Mouse (Mus musculus): ENCODE results near the gene Gm20388. TPM values are rescaled to one million over a fixed set of nuclear protein-coding genes. Genes with fewer than 3 reads are reported as not detected.

The Gm20388 gene
- total RNA-seq, 2 experiments from 2014 or later, result 18.6 TPM; not detected in 1

DNA sequence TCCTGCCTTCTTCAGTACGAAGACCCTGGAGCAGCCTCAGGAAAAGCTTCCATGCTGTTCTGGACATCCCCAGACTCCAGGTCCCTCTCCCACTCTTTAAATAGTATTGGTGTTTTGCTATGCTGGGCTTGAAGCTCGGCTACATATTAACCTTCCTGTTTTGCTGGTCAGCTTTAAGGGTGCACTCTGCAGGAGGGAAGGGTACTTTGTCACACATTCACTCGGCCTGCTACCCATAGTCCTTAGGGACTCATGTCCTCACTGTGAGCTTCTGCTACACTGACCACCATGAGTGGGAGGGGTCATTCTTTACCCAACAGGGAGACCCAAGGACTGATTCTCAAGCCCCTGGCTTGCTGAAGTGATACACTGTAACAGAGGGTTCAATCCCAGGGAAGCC, 2520.0 kb downstream of the Gm20388 start:
- DNase-seq (ENCODE audit: low spot score in 2 of 2), result no peak
- intact Hi-C loops (cut with DNase I), result no loop called here

- intact Hi-C loops (cut with DNase I), result no loop called here
- DNase-seq (ENCODE audit: low spot score in 2 of 2), result no peak
Measured at GRCm38 (mm10) chr8:122431694-122432442, 2521.2 kb downstream of the Gm20388 start.

DNA sequence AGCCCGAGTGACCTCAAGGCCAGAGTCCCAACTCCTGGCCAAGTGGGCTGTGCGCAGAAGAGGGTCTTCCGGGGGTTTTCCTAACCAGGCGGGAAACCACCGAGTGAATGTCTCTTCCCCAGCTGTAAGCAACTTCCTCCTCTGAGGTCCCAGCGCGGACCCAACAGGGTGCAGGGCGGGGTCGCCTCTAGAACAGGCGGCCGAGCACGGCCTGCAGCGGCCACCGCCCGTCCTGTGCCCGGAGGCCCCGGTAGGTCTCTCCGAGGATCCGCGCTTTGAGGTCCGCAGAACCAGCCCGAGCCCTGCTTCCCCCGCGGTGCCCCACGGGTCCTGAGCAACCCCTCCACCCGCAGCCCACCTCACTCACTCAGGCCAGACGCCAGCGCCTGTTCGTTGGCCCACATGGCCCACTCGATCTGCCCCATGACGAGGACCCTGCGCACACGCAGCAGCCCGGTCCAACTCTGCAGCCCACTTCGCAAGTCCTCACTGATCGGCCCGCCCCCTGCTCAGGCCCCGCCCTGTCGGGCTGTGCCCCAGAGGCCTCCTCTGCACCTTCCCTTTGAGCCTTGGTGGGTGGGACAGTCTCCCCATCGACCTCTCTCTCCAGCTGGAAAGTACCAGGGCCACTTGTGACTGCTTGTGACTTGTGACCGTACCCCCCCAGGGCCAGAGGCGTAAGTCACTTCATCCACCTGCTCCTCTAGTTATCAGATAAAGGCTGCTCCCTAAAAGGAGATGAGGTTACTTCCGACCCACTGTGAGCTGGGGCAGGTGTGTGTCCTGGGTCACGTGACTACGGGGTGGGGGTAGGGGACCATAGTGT, 2522.0 kb downstream of the Gm20388 start, which contains the start of gene Cyba:
TSS of gene Cyba (minus strand) at position 488 of the 826 bp plus-strand sequence.
- DNase-seq (ENCODE audit: low spot score in 2 of 2), result no peak
- intact Hi-C loops (cut with DNase I), result no loop called here

- intact Hi-C loops (cut with DNase I), result no loop called here
- no peak for DNase-seq (ENCODE audit: low spot score in 2 of 2)
Measured at GRCm38 (mm10) chr8:122433269-122433905, 2522.7 kb downstream of the Gm20388 start.

DNA sequence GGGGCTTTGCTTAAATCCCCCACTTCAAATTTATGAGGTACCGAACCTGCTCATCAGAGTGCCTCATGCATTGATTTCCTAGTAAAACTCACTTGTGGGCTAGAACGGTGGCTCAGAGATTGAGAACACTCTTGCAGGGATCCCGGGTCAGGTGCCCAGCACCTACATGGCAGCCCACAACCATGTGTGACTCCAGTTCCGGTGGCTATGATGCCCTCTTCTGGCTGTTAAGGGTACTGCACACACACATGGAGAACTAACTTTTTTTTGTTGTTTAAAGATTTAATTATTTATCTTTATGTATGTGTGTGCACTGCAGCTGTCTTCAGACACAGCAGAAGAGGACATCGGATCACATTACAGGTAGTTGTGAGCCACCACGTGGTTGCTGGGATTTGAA, 2524.7 kb downstream of the Gm20388 start:
- no peak for DNase-seq (ENCODE audit: low spot score in 2 of 2)
- intact Hi-C loops (cut with DNase I), result no loop called here

DNA sequence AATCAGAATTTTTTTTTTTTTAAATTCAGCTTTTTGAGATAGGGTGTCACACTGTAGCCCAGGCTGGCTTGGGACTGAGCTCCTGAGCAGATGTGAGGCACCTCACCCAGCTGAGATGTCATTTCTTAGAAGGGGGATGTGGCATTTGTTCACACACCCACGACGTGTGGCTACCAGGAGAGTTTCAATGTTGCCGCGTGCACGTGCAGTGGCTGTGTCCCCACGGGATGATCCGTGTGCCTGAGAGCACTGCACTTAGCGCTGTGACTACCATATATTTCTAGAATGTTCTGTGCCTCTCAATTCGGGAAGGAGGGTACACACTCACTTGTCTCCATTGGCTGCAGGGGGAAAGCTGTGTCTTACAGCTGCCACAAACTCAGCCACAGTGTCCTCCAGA, 2525.5 kb downstream of the Gm20388 start:
- intact Hi-C loops (cut with DNase I), result no loop called here
- DNase-seq (ENCODE audit: low spot score in 2 of 2), result no peak

- no peak for DNase-seq (ENCODE audit: low spot score in 2 of 2)
- intact Hi-C loops (cut with DNase I), result no loop called here
Measured at GRCm38 (mm10) chr8:122436586-122437125, 2526.0 kb downstream of the Gm20388 start.

DNA sequence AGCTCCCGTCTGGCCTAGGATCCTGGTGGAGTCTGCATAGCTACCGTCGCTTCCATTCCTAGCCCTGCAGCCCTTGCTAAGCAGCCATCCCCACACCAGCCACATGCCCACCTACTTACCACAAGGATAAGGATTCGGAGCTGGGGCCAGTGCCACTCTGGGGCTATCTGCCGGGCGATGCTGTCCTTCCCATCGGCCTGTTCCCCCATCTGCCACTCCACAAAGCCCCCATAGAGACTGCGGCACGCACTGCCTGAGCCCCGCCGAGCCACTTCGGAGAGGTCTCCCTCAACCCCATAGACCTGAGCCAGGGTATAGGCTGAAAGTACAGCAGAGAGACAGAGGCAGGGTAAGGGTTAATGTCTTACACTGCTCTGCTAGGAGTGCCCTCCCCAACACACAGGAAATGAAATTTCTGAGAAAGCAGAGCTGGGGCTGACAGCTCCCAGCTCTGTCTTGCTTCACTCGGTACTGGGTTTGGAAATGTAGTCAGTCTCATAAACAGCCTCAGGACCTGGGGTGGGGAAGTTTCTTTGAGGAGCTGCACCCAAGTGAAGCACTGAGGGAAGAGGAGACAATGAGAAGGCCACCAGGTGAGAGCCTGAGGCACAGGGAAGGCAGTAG, 2527.2 kb downstream of the Gm20388 start:
- intact Hi-C loops (cut with DNase I), result no loop called here
- no peak for DNase-seq (ENCODE audit: low spot score in 2 of 2)

DNA sequence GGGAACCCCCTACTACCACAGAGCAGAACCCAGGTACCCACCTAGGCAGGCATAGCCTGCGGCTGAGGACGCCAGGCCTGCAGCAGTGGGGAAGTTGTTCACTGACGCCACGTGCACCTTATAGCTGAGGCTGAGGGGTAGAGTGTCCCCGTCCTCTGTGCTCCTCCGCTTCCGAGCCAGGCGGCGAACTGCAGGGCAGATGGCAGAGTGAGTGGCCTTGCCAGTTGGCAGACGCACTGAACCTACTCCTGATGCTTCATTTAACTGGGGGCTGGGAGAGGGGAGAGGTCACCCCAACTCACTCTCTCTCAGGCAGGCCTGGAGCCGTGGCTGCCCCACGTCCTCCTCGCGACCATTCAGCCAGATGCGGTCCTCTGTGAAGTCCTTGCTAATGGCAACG, 2528.7 kb downstream of the Gm20388 start:
- no peak for DNase-seq (ENCODE audit: low spot score in 2 of 2)
- intact Hi-C loops (cut with DNase I), result no loop called here

DNA sequence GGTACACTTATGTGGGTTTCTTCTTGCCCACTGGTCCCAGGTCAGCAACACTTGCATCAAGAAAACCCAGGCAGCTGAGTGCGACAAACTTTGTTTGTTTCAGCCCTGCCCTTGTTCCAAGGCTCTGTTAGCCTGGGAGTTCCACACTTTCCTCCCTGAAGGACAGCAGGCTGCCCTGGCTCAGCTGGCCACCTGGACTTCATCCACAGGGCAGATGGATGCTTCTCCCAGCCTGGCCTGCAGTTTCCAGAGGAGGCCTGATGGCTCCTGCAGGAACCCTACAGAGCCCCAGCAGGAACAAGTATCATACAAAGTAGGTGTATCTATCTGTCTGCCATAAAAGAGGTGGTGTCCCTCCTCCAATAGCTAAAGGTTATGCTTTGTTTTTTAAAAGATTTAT, 2530.7 kb downstream of the Gm20388 start:
- DNase-seq (ENCODE audit: low spot score in 2 of 2), result no peak
- intact Hi-C loops (cut with DNase I), result loop anchor here (5.0 to 10.0 kb wide), 2 partner anchors 111 to 157 kb away; partner anchors contain the start of genes Piezo1 and Zfpm1

DNA sequence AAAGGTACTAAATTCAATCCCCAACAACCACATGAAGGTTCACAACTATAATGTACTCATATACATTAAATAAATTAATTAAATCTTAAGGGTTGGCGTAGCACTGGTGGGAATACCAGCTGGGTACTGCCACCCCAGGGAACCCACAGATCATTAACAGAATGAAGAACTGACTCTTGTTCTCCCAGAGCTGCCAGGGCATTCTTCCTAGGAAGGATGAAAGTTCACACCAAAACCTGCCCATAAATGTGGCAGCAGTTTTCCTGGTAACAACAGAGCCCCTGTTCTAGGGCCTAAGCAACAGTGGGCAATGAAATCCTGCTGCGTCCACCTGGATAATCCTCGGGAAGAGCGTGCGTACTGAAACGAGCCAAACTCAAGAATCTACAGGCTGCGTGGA, 2531.7 kb downstream of the Gm20388 start:
- no peak for DNase-seq (ENCODE audit: low spot score in 2 of 2)
- intact Hi-C loops (cut with DNase I), result loop anchor here (2.0 to 10.0 kb wide), 3 partner anchors 34 to 158 kb away; partner anchors contain the start of genes Ctu2, Piezo1, Rnf166 and Zfpm1

DNA sequence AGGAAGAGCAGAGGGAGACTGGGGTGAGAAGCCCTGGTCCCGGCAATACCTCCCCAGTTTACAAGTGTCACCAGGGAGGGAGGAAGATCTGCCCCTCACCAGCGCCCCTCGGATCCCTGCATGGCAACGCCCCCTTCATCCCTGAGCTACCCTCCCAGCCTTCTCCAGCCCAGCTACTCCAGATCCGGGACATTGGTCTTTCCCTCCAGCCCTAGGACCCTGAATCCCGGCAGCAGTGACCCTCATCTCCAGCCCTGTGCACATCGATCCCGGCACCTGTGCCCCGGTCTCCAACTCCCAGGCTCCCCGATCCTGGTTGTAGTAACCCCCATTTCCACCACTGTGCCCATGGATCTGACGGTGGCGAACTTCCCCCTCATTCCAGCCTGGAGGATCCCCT, 2532.1 kb downstream of the Gm20388 start:
- DNase-seq (ENCODE audit: low spot score in 2 of 2), result no peak
- intact Hi-C loops (cut with DNase I), result loop anchor here (2.0 to 10.0 kb wide), 3 partner anchors 34 to 158 kb away; partner anchors contain the start of genes Ctu2, Piezo1, Rnf166 and Zfpm1

DNA sequence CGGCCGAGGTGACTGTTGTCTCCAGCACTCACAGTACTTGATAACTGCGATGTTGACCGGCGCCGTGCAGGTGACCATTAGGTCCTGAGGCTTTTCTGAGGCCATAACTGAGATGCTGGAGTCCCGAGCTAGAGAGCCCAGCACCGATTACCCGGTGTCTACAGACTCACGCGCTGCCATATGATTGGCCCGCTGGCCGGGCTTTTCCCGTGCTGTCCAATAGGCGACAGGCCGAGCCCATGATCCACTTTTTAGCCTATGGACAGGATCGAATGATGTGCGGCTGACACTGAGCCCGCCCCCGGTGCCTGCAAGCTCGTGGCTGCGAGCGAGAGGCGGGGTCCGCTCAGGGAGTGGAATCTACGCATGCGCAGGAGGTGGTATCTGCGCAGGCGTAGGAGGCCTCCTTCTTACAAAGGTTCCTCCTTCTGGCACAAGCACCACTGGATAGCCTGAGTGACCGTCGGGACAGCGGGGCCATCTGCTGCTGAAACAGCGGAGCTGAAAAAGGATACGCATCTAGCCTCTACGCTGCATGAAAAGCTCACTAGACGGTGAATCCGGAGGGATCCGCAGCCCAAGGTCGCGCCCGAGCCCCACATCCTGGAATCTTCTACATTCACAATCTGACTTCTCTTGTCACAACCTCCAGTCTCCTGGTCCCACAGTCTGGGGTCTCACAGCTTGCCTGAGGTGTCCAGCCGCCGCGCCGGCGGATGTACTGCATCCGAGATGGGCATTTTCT, 2532.8 kb downstream of the Gm20388 start, which contains the start of gene Mvd:
TSS of gene Mvd (minus strand) at position 161 of the 745 bp plus-strand sequence.
- DNase-seq (ENCODE audit: low spot score in 2 of 2), result peak; percentile 100
- intact Hi-C loops (cut with DNase I), result loop anchor here (2.0 to 10.0 kb wide), 3 partner anchors 33 to 159 kb away; partner anchors contain the start of genes Ctu2, Piezo1, Rnf166 and Zfpm1

DNA sequence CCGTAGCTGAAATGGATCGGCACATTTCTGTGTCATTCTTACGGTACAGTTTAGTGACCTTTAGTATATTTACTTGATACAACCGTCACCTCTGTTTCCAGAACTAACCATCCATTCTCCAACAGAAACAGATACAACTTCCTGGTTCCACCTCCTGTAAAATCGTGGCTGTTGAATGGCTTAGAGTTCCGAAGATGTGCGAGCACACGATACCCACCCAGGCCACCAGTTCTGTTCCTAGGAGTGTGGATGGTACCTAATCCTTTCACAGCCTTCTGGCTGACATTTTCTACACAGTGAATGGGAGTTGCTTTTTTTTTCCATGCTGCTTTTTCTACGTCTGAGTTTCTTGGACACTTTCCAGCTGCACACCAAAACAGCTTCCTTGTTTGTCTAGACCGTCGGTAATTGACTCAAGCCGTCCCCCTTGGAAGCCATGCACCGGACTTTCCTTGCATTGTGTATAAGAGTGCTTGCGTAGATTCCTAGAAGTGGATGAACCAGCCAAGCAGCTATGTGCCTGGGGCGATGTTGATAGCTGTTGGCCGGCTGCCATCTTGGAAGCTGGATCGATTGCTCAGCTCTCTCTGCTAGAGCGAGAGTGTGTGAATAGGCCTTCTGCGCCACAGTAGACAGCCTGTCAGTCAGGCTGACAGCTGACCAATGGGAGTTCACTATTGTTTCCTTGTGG, 2533.6 kb downstream of the Gm20388 start:
- intact Hi-C loops (cut with DNase I), result loop anchor here (5.0 to 10.0 kb wide), 2 partner anchors 108 to 159 kb away; partner anchors contain the start of genes Piezo1 and Zfpm1
- DNase-seq (ENCODE audit: low spot score in 2 of 2), result peak; percentile 81 to 87

- DNase-seq (ENCODE audit: low spot score in 2 of 2), result no peak
- intact Hi-C loops (cut with DNase I), result loop anchor here (10.0 kb wide), 1 partner anchor 160 kb away; the partner anchor contains the start of gene Zfpm1
Measured at GRCm38 (mm10) chr8:122445203-122445602, 2534.6 kb downstream of the Gm20388 start.

GRCm38 (mm10) chr8:122451161-122451703, 2540.6 kb downstream of the Gm20388 start:
- intact Hi-C loops (cut with DNase I), result no loop called here
- no peak for DNase-seq (ENCODE audit: low spot score in 2 of 2)

DNA sequence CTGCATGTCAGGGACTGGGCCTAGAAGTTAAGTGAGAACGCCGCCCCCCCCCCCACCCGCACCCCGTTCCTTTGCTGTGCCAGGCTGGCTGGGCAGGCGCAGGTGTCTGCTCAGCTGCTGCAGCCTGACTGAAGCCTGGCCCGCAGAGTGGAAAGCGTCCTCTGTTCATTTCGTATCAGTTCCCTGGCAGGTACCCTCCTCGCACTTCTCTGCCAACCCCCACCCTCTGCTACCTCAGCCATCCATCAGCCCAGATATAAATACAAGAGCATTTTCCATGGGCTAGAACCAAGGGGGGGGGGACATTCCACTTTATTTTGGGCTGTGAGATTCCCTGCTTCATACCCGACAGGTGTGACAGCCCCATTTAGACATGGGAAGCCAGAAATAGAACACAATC, 2541.5 kb downstream of the Gm20388 start:
- no peak for DNase-seq (ENCODE audit: low spot score in 2 of 2)
- intact Hi-C loops (cut with DNase I), result no loop called here
